Mouse (Mus musculus) heart, embryonic 15.5 days (tissue): ENCODE results near the gene Ppm1m. TPM values are rescaled to one million over a fixed set of nuclear protein-coding genes. Genes with fewer than 3 reads are reported as not detected.

ENCODE experiments used
- ATAC-seq: fragments of 200-750 bp; cut with Nextera tagmentation; replicated peaks from 2 replicates; pipeline ENCODE4 v1.8.0; 2017; ENCODE audit warnings: low read depth, moderate TSS enrichment; ENCODE audit not compliant: insufficient number of reproducible peaks, insufficient read depth, low FRiP score
- H3K27ac ChIP-seq: fragments of 300-500 bp; sonication (generic); 2 replicates; pipeline ENCODE4 v1.5.1; 2015; ENCODE audit warnings: mild to moderate bottlenecking, inconsistent platforms
- H3K27me3 ChIP-seq: fragments of 300-500 bp; sonication (generic); 2 replicates; pipeline ENCODE4 v1.6.1; 2015; ENCODE audit warnings: inconsistent platforms
- H3K36me3 ChIP-seq: fragments of 300-500 bp; sonication (generic); 2 replicates; pipeline ENCODE4 v1.6.1; 2015; ENCODE audit warnings: mild to moderate bottlenecking, inconsistent platforms
- H3K4me1 ChIP-seq: fragments of 300-500 bp; sonication (generic); replicated peaks from 2 replicates; pipeline ENCODE4 v1.6.1; 2015; ENCODE audit warnings: inconsistent platforms
- H3K4me2 ChIP-seq: fragments of 300-500 bp; sonication (generic); 2 replicates; pipeline ENCODE4 v1.6.1; 2015; ENCODE audit warnings: inconsistent platforms, mild to moderate bottlenecking, moderate library complexity
- H3K4me3 ChIP-seq: fragments of 300-500 bp; sonication (generic); 2 replicates; pipeline ENCODE4 v1.5.1; 2015; ENCODE audit warnings: mild to moderate bottlenecking, inconsistent platforms
- H3K9ac ChIP-seq: fragments of 300-500 bp; sonication (generic); 2 replicates; pipeline ENCODE4 v1.6.1; 2015; ENCODE audit warnings: mild to moderate bottlenecking, inconsistent platforms
- H3K9me3 ChIP-seq: fragments of 300-500 bp; sonication (generic); replicated peaks from 2 replicates; pipeline ENCODE4 v1.6.1; 2016; ENCODE audit warnings: inconsistent platforms
- WGBS: fragments of 180-500 bp; shearing (Covaris S2); methylation state at CpG from one replicate; pipeline ENCODE4 v1.1.7; 2015; ENCODE audit warnings: mixed read lengths; 5-methylcytosine and 5-hydroxymethylcytosine counted together
- polyA plus RNA-seq: library from polyadenylated mRNA; unstranded; fragments of >200 nt; fragmentation: Nextera tagmentation; extraction: Ambion mirVana; gene quantifications from 2 replicates; pipeline ENCODE4 v1.2.1, GENCODE M21; 2015

Ppm1m gene
- polyA plus RNA-seq, 1 experiment from 2014 or later: 23.1 TPM

GRCm38 (mm10) chr9:106231220-106231619 lies 31.7 kb upstream of the Ppm1m start:
- 75% methylated on average over 7 of the region's 7 CpGs for WGBS
- peaks cover 42% of the 10 kb centered on the region for H3K36me3 ChIP-seq
- H3K4me2 ChIP-seq: no peak overlapping the region
- no peak overlapping the region for H3K4me3 ChIP-seq
- H3K4me1 ChIP-seq: peaks cover 23% of the 10 kb centered on the region
- H3K9ac ChIP-seq: no peak overlapping the region
- no peaks in the 10 kb centered on the region for H3K9me3 ChIP-seq
- H3K27ac ChIP-seq: no peak overlapping the region
- H3K27me3 ChIP-seq: no peaks in the 10 kb centered on the region
- no peak for ATAC-seq

GRCm38 (mm10) chr9:106230734-106231106 lies 31.2 kb upstream of the Ppm1m start:
- Histone ChIP-seq H3K36me3 (peaks cover 37% of the 10 kb centered on the region), H3K9ac (no peak overlapping the region), H3K4me2 (no peak overlapping the region), H3K9me3 (no peaks in the 10 kb centered on the region), H3K27ac (0 out of 2 replicates have a peak overlapping the region, but pooled peaks have one; percentile 42), H3K4me1 (peaks cover 27% of the 10 kb centered on the region), H3K27me3 (peaks cover under 1% of the 10 kb centered on the region), H3K4me3 (no peak overlapping the region)
- ATAC-seq: no peak
- WGBS: 41% methylated on average over 3 of the region's 3 CpGs

GRCm38 (mm10) chr9:106230051-106230733 lies 30.6 kb upstream of the Ppm1m start:
- no peaks in the 10 kb centered on the region for H3K9me3 ChIP-seq
- peaks cover 23% of the 10 kb centered on the region for H3K4me1 ChIP-seq
- no peak for ATAC-seq
- peak overlapping the region; percentile 42; the same call in 1 of the 2 replicates for H3K27ac ChIP-seq
- no peak overlapping the region for H3K4me3 ChIP-seq
- no peak overlapping the region for H3K4me2 ChIP-seq
- H3K27me3 ChIP-seq: peaks cover 6% of the 10 kb centered on the region
- 66% methylated on average over 9 of the region's 9 CpGs for WGBS
- no peak overlapping the region for H3K9ac ChIP-seq
- H3K36me3 ChIP-seq: peaks cover 32% of the 10 kb centered on the region

- H3K27me3 ChIP-seq: peaks cover 13% of the 10 kb centered on the region
- peaks cover 9% of the 10 kb centered on the region; the same call in 1 of the 2 replicates for H3K36me3 ChIP-seq
- H3K9ac ChIP-seq: no peak overlapping the region
- H3K9me3 ChIP-seq: no peaks in the 10 kb centered on the region
- no peak overlapping the region for H3K4me3 ChIP-seq
- ATAC-seq: no peak
- peak overlapping the region; percentile 25; the same call in 1 of the 2 replicates for H3K27ac ChIP-seq
- H3K4me1 ChIP-seq: peaks cover 16% of the 10 kb centered on the region
- WGBS: 31% methylated on average over 8 of the region's 8 CpGs
- H3K4me2 ChIP-seq: no peak overlapping the region
These were observed 28.4 kb upstream of the Ppm1m start for GRCm38 (mm10) chr9:106227790-106228429.

GRCm38 (mm10) chr9:106226151-106226682 lies 26.7 kb upstream of the Ppm1m start:
- ATAC-seq: peak; percentile 45; the same call in 1 of the 2 replicates
- H3K36me3 ChIP-seq: no peaks in the 10 kb centered on the region
- no peak overlapping the region for H3K27ac ChIP-seq
- WGBS: 8% methylated on average over 34 of the region's 34 CpGs
- H3K9me3 ChIP-seq: no peaks in the 10 kb centered on the region
- peaks cover 13% of the 10 kb centered on the region for H3K27me3 ChIP-seq
- H3K9ac ChIP-seq: peak overlapping the region; percentile 36
- peak overlapping the region; percentile 47 for H3K4me3 ChIP-seq
- H3K4me2 ChIP-seq: peak overlapping the region; percentile 78
- H3K4me1 ChIP-seq: peaks cover 16% of the 10 kb centered on the region

GRCm38 (mm10) chr9:106225469-106226150 lies 26.1 kb upstream of the Ppm1m start:
- ATAC-seq: no peak
- no peak overlapping the region for H3K27ac ChIP-seq

GRCm38 (mm10) chr9:106222994-106223393 lies 23.4 kb upstream of the Ppm1m start:
- H3K9ac ChIP-seq: no peak overlapping the region
- no peaks in the 10 kb centered on the region for H3K9me3 ChIP-seq
- H3K27ac ChIP-seq: no peak overlapping the region
- H3K27me3 ChIP-seq: peaks cover 13% of the 10 kb centered on the region
- H3K4me2 ChIP-seq: no peak overlapping the region
- H3K4me3 ChIP-seq: no peak overlapping the region
- no peaks in the 10 kb centered on the region for H3K36me3 ChIP-seq
- no peak for ATAC-seq
- 68% methylated on average over 4 of the region's 4 CpGs for WGBS
- peaks cover 14% of the 10 kb centered on the region for H3K4me1 ChIP-seq

More at GRCm38 (mm10) chr9:106225469-106226150, 26.1 kb upstream of the Ppm1m start:
- peak overlapping the region; percentile 78 for H3K4me2 ChIP-seq
- H3K36me3 ChIP-seq: no peaks in the 10 kb centered on the region
- peak overlapping the region; percentile 36 for H3K9ac ChIP-seq
- no peaks in the 10 kb centered on the region for H3K9me3 ChIP-seq
- peaks cover 16% of the 10 kb centered on the region for H3K4me1 ChIP-seq
- peak overlapping the region; percentile 47 for H3K4me3 ChIP-seq
- peaks cover 13% of the 10 kb centered on the region for H3K27me3 ChIP-seq
- 52% methylated on average over 24 of the region's 24 CpGs for WGBS

- Histone ChIP-seq H3K4me1 (peaks cover 10% of the 10 kb centered on the region; the same call in 1 of the 2 replicates), H3K36me3 (no peaks in the 10 kb centered on the region), H3K4me3 (no peak within 1 kb of the TSS), H3K4me2 (no peak within 1 kb of the TSS), H3K9ac (no peak within 1 kb of the TSS), H3K27me3 (peaks cover 13% of the 10 kb centered on the region), H3K27ac (no peak within 1 kb of the TSS), H3K9me3 (no peaks in the 10 kb centered on the region)
- ATAC-seq: no peak
- WGBS: 53% methylated on average over 4 of the region's 4 CpGs
These were observed 22.8 kb upstream of the Ppm1m start, which contains the start of gene Tlr9 for GRCm38 (mm10) chr9:106222261-106222851. Tlr9 (plus strand) TSS chr9:106222598.

- Histone ChIP-seq H3K9ac (no peak overlapping the region), H3K27ac (no peak overlapping the region), H3K4me3 (no peak overlapping the region), H3K36me3 (no peaks in the 10 kb centered on the region), H3K27me3 (peaks cover 13% of the 10 kb centered on the region), H3K9me3 (no peaks in the 10 kb centered on the region), H3K4me1 (peaks cover 4% of the 10 kb centered on the region; the same call in 1 of the 2 replicates), H3K4me2 (no peak overlapping the region)
- ATAC-seq: no peak
- WGBS: 68% methylated on average over 8 of the region's 8 CpGs
These were observed 21.5 kb upstream of the Ppm1m start for GRCm38 (mm10) chr9:106220894-106221523.

- ATAC-seq: no peak
- Histone ChIP-seq H3K9me3 (no peaks in the 10 kb centered on the region), H3K4me2 (no peak overlapping the region), H3K4me1 (peaks cover 4% of the 10 kb centered on the region; the same call in 1 of the 2 replicates), H3K9ac (no peak overlapping the region), H3K27me3 (no peaks in the 10 kb centered on the region), H3K36me3 (peaks cover 31% of the 10 kb centered on the region), H3K4me3 (no peak overlapping the region), H3K27ac (no peak overlapping the region)
- 85% methylated on average over 7 of the region's 7 CpGs for WGBS
These were observed 17.4 kb upstream of the Ppm1m start for GRCm38 (mm10) chr9:106216971-106217370.
